Mouse (Mus musculus): Measurements from ENCODE around the gene Vmn2r28.
"Not testable (repeated sequence)": the region's sequence is repeated elsewhere in the genome, so short reads cannot be mapped to it uniquely, and the experiment has no call there.

Vmn2r28 gene

DNA sequence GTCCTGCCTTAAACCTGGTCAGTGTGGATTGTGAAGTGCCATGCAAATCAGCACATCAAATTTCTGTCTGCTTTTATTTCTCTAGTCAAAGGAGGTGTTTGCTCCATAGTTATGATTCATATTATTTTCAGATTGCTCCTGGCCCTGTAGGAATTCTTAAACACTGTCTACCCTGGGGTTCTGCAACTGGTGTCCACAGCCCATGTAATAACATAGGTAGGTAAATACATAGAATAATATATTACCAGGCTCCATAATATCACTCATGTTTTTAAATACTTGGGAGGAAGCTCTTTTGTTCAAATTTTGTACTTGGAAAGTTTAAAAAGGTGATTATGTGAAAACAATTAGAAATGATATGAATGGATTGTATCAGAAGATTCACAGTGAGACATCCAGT is at the start of gene Vmn2r28:
Gene Vmn2r28 (minus strand): TSS at position 101 of the 400 bp plus-strand sequence.
- not testable (repeated sequence) for DNase-seq (ENCODE audit: low spot score in 2 of 2)

DNA sequence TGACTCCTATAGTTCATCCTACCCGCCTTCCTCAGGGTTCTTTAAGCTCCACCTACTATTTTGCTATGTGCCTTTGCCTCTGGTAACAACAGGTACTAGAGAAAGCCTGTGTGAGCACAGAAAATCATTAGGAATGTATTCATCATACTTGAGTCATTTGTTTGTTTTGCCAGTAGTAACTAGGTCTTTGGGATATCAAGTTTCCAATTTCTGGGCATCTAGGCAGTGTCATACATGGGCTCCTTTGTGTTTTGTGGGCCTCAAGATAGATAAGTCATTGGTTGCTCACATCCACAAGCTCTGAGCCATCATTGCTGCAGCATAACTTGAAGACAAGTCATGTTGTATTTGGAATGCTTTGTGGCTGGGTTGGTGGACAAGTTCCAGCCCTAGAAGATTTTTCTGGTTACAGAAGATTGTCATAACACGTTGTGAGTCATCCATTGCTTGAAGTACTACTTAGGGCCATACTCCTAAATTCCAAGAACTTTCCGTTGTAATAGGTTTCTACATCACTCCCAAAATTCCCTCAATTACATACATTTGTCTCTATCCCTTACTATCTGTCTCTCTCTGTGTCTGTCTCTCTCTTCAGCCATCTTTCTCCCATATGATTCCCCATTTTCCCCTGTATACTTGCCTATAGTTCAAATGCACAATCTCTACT is 47.1 kb upstream of the Vmn2r28 start:
- not testable (repeated sequence) for DNase-seq (ENCODE audit: low spot score in 2 of 2)

DNA sequence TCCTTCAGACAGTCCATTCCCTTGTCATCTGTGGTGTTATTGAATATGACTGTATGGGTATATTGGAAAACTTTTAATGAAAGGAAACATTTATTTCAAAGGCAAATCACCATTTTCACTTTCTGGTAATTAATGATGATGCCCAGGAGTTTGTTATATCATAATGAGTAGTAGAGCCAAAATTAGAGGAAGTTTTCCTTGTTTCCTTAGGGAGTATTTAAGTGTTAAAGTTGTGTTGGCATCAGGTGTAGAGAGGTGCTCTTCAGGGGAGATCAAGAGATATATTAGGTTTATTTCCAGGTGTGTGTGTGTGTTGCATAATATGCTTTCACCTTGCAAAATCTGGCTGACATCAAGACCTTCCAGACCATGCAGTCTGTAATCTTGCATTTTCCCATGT is 37.1 kb downstream of the Vmn2r28 start, which contains the start of gene Vmn1r59:
Gene Vmn1r59 (minus strand): TSS at position 101 of the 400 bp plus-strand sequence.
- no peak for DNase-seq (ENCODE audit: low spot score in 2 of 2)

GRCm38 (mm10) chr7:5454011-5454410 is 39.7 kb downstream of the Vmn2r28 start:
- not testable (repeated sequence) for DNase-seq (ENCODE audit: low spot score in 2 of 2)

GRCm38 (mm10) chr7:5448627-5449026 is 45.1 kb downstream of the Vmn2r28 start:
- DNase-seq (ENCODE audit: low spot score in 2 of 2) = no peak
